Mouse (Mus musculus): ENCODE measurements around the gene Rasgrp1. TPM values are rescaled to one million over a fixed set of nuclear protein-coding genes. Genes with fewer than 3 reads are reported as not detected.
A peak's percentile ranks its signal among the peaks of the same experiment; 100 is the strongest.

Gene Rasgrp1
- polyA plus RNA-seq, 1 experiment from 2014 or later = 0.57 TPM

DNA sequence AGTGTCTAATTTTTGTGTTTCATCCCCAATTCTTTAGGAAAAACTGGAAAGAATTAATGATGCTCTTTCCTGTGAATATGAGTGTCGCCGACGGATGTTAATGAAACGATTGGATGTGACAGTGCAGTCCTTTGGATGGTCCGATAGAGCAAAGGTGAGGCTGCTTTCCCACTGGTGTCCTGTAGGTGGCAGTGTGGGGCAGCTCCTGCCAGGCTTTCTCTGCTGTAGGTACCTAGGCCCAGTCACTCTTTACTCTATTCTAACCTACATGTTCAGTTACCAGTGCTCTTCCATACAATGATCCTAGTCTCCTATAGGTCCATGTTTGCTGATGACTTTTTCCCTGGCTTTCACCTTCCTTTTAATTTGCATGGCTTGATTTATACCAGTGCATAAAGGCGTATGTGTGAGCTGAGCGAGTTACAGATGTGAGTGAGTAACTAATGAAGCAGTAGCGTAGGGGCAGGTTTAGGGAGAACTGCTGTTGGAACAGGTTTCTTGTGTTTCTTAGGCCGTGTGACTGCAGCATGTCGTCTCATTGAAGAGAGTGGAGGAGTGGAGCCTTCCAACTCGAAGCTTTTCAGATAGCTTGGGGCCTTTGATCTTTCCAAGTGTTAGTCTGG, 78.9 kb downstream of the Rasgrp1 start:
- WGBS = 76% methylated on average over 11 of the region's 11 CpGs
- Histone ChIP-seq H3K4me3 (no peak overlapping the region), H3K27ac (replicated peaks) (no peak overlapping the region), H3K4me1 (no peaks in the 10 kb centered on the region), H3K36me3 (peaks cover 86% of the 10 kb centered on the region), H3K9me3 (replicated peaks) (no peaks in the 10 kb centered on the region), H3K27me3 (ENCODE audit: low read depth, poor library complexity, severe bottlenecking) (no peaks in the 10 kb centered on the region)
- DNase-seq (ENCODE audit: low spot score) = peak; percentile 58

DNA sequence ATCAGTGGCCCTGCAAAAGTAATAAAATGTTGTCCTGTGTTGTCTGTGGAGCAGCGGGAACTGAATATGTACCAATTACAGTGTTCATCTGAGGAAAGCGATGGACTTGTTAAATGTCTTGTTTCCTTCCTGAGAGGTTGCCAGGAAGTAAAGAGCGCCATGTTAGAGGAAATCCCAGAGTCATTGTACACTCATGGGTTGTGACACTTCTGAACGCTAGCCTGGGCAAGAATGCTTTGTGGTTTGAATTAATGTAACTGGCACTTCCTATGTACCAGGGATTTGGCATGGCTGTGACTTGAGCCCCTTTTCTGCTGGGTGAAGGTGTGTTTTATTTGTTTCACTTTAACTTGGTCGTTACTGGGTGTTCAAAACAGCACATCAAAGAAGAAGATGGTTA, 80.6 kb downstream of the Rasgrp1 start:
- H3K4me3 ChIP-seq = no peak overlapping the region
- DNase-seq (ENCODE audit: low spot score) = no peak
- WGBS = 90% methylated on average over 5 of the region's 5 CpGs
- no peaks in the 10 kb centered on the region for H3K9me3 ChIP-seq (replicated peaks)
- no peak overlapping the region for H3K27ac ChIP-seq (replicated peaks)
- no peaks in the 10 kb centered on the region for H3K27me3 ChIP-seq (ENCODE audit: low read depth, poor library complexity, severe bottlenecking)
- H3K4me1 ChIP-seq = no peaks in the 10 kb centered on the region
- H3K36me3 ChIP-seq = peaks cover 83% of the 10 kb centered on the region

DNA sequence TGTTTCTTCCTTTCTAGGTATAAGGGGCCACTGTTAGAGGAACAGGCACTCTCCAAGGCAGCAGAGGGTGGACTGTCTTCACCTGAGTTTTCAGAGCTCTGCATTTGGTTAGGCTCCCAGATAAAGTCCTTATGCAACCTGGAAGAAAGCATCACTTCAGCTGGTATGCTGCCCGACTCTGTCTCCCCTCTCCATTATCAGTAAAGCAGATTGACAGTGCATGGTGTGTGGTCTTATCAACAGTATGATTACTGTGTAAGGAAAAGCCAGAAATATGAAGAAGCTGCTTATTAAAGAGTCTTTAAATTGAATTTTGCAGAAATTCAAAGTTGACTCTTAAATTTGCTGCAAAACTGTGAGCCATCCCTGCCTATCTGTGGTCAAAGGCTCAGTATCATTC, 85.2 kb downstream of the Rasgrp1 start:
- DNase-seq (ENCODE audit: low spot score) = no peak
- WGBS = 84% methylated on average over 1 of the region's 1 CpGs
- H3K36me3 ChIP-seq = peaks cover 60% of the 10 kb centered on the region

GRCm38 (mm10) chr2:117255415-117255814, 87.4 kb downstream of the Rasgrp1 start:
- no peak for DNase-seq (ENCODE audit: low spot score)
- Histone ChIP-seq H3K4me3 (no peak overlapping the region), H3K36me3 (peaks cover 39% of the 10 kb centered on the region), H3K4me1 (peaks cover 13% of the 10 kb centered on the region), H3K27me3 (ENCODE audit: low read depth, poor library complexity, severe bottlenecking) (no peaks in the 10 kb centered on the region), H3K27ac (replicated peaks) (no peak overlapping the region), H3K9me3 (replicated peaks) (no peaks in the 10 kb centered on the region)
- WGBS = 90% methylated on average over 2 of the region's 2 CpGs

More for the DNA sequence above, 85.2 kb downstream of the Rasgrp1 start:
- Histone ChIP-seq H3K27me3 (ENCODE audit: low read depth, poor library complexity, severe bottlenecking) (no peaks in the 10 kb centered on the region), H3K4me3 (no peak overlapping the region), H3K4me1 (no peaks in the 10 kb centered on the region; the same call in 1 of the 2 replicates), H3K9me3 (replicated peaks) (no peaks in the 10 kb centered on the region), H3K27ac (replicated peaks) (no peak overlapping the region)

DNA sequence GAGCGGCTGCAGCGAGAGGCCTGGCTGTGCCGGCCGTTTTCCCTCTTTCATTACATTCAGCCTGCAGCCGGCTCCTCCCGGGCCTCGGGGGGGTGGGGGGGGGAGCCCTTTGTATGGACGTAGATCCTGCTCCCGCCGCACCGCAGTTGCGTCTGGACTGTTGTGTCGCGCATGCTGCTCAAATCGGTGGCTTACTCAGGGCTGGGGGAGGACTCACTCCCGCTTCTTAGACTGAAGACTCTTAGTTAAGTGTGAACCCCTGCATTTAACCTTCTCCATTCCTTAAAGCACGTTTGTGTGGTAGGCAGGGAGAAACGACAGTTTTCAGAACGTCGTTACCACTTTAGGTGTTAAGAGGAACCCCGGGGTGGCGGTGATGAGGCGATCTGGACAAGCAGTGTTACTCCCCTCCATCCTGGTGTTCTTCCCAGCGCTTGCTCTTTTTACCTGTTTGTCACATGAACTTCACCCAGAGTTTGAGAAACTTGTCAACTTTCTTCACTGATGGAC, 92.7 kb downstream of the Rasgrp1 start:
- Histone ChIP-seq H3K36me3 (0 out of 2 replicates have a peak, but pooled peaks cover 11% of the 10 kb centered on the region), H3K9me3 (replicated peaks) (no peaks in the 10 kb centered on the region), H3K27ac (replicated peaks) (peak overlapping the region; percentile 99), H3K27me3 (ENCODE audit: low read depth, poor library complexity, severe bottlenecking) (no peaks in the 10 kb centered on the region), H3K4me1 (peaks cover 16% of the 10 kb centered on the region), H3K4me3 (peak overlapping the region; percentile 88)
- under 1% methylated on average over 24 of the region's 24 CpGs for WGBS
- no peak for DNase-seq (ENCODE audit: low spot score)

DNA sequence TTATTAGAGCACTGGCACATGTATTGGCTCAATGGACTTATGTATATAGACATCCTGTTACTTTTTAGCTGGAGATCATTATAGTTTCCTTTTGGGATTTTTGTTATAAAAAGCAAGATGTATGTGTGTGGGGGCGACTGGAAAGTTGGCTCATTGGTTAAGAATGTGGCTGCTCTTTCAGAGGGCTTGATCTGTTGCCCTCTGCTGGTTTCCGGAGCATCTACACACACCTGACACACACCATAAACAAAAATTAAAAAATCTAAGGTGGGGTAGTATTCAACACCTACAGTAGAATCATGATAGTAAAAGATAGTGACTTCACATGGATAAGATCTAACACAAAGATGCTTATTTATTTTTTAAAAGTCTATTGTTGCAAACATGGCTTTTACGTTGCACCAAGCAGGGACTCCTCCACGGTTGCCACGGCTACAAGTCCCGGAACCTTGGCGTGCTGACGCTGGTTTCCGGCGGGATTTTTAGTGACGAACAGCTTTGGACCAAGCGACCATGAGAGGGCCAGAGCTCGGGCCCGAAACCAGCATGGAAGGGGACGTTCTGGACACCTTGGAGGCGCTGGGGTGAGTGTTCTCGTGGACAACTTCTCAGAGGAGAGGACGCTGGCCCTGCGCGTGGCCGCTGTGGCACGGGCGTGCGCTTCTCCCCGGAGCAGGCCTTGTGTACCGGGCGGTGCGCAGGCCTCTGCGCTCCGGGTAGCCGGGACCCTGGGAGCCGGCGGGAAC, 93.4 kb downstream of the Rasgrp1 start, which contains the start of gene Fam98b:
Gene Fam98b (plus strand): TSS at position 485 of the 746 bp plus-strand sequence.
- under 1% methylated on average over 33 of the region's 33 CpGs for WGBS
- peak within 1 kb of the TSS; percentile 88 for H3K4me3 ChIP-seq

GRCm38 (mm10) chr2:117241953-117242352, 100.8 kb downstream of the Rasgrp1 start:
- DNase-seq (ENCODE audit: low spot score) = no peak
- H3K4me3 ChIP-seq = no peak overlapping the region
- H3K9me3 ChIP-seq (replicated peaks) = no peaks in the 10 kb centered on the region
- H3K4me1 ChIP-seq = no peaks in the 10 kb centered on the region
- H3K36me3 ChIP-seq = no peaks in the 10 kb centered on the region
- H3K27ac ChIP-seq (replicated peaks) = no peak overlapping the region
- no peaks in the 10 kb centered on the region for H3K27me3 ChIP-seq (ENCODE audit: low read depth, poor library complexity, severe bottlenecking)
- 83% methylated on average over 4 of the region's 4 CpGs for WGBS

More for the DNA sequence above, 93.4 kb downstream of the Rasgrp1 start, which contains the start of gene Fam98b:
- H3K36me3 ChIP-seq = 0 out of 2 replicates have a peak, but pooled peaks cover 11% of the 10 kb centered on the region
- H3K9me3 ChIP-seq (replicated peaks) = no peaks in the 10 kb centered on the region
- peak; percentile 94 for DNase-seq (ENCODE audit: low spot score)
- peak within 1 kb of the TSS; percentile 99 for H3K27ac ChIP-seq (replicated peaks)
- no peaks in the 10 kb centered on the region for H3K27me3 ChIP-seq (ENCODE audit: low read depth, poor library complexity, severe bottlenecking)
- peaks cover 16% of the 10 kb centered on the region for H3K4me1 ChIP-seq

GRCm38 (mm10) chr2:117231257-117231656, 111.5 kb downstream of the Rasgrp1 start:
- H3K27me3 ChIP-seq (ENCODE audit: low read depth, poor library complexity, severe bottlenecking) = peaks cover 17% of the 10 kb centered on the region
- DNase-seq (ENCODE audit: low spot score) = peak; percentile 84
- no peak overlapping the region for H3K4me3 ChIP-seq
- H3K9me3 ChIP-seq (replicated peaks) = no peaks in the 10 kb centered on the region
- WGBS = 7% methylated on average over 13 of the region's 13 CpGs
- H3K4me1 ChIP-seq = peaks cover 28% of the 10 kb centered on the region
- H3K36me3 ChIP-seq = no peaks in the 10 kb centered on the region
- no peak overlapping the region for H3K27ac ChIP-seq (replicated peaks)

GRCm38 (mm10) chr2:117230261-117230660, 112.5 kb downstream of the Rasgrp1 start:
- WGBS = 87% methylated on average over 7 of the region's 7 CpGs
- peaks cover 28% of the 10 kb centered on the region for H3K4me1 ChIP-seq
- no peak overlapping the region for H3K27ac ChIP-seq (replicated peaks)
- peaks cover 17% of the 10 kb centered on the region for H3K27me3 ChIP-seq (ENCODE audit: low read depth, poor library complexity, severe bottlenecking)
- DNase-seq (ENCODE audit: low spot score) = no peak
- no peaks in the 10 kb centered on the region for H3K9me3 ChIP-seq (replicated peaks)
- H3K36me3 ChIP-seq = no peaks in the 10 kb centered on the region
- H3K4me3 ChIP-seq = no peak overlapping the region

Other genes starting within 250 kb of the Rasgrp1 start
- 7.2 and 8.5 TPM in 2 replicates for gene Spred1, start 221.6 kb downstream of the Rasgrp1 start, polyA plus RNA-seq (2016; fragmentation: Nextera tagmentation; extraction: Ambion mirVana)
- 19.7 and 20.1 TPM in 2 replicates for gene Fam98b, start 93.3 kb downstream of the Rasgrp1 start, polyA plus RNA-seq (2016; fragmentation: Nextera tagmentation; extraction: Ambion mirVana)

Data from midbrain, embryonic 10.5 days (tissue).